Mouse (Mus musculus): ENCODE results near the gene Card10.

Card10 gene

GRCm38 (mm10) chr15:78801971-78802741 lies 686 bp downstream of the Card10 start:
- no peak for DNase-seq (ENCODE audit: low read depth, low spot score)

DNA sequence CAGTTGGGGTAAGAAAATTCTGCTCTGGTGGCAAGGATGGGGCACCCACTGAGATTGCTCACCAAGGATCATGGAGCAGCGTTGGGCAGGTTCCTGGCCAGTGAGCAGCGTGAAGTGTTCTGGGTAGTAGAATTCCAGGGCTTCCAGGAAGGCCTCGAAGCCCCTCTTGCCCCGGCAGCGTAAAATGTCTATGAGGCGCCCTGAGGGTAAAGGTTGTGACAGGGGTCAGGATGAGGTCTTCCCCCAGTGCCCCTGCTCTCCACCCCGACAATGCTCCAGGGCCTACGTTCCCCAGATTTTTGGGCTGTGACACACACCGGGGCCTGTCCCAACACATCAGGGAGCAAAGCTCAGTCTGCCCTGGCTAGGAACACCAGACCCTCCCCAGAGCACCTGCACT lies 1.3 kb downstream of the Card10 start:
- DNase-seq (ENCODE audit: low read depth, low spot score), result no peak

DNA sequence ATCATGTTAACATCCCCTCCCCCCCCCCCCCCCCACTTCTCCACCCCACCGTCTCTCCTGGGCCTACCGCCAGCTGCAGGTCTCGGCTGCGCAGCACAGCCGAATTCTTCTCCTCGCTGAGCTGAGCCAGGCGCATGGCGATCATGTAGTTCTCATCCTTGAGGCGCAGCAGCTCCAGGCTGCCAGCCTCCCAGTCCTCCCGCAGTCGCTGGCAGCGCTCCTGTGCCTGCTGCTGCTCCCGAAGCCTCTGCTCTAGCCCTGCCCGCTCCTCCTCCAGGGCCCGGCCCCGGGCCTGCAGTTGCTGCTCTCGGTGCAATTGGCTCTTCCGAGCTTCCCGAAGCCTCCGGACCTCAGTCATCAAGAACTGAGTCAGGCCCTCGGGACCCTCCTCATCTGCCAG lies 3.8 kb downstream of the Card10 start:
- DNase-seq (ENCODE audit: low read depth, low spot score), result no peak

DNA sequence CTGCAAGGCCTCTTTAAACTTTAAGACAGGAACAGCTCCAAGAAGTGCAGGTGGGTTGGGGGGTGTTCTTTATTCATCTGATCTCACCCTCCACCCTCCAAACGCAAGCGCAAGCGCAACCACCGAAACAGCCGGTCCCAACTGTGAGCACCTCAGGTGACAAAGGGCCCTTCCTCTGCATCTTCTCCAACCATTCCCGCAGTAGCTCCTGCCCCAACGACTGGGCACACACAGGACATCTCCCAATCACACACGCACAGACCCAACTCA lies 5.8 kb downstream of the Card10 start:
- no peak for DNase-seq (ENCODE audit: low read depth, low spot score)

DNA sequence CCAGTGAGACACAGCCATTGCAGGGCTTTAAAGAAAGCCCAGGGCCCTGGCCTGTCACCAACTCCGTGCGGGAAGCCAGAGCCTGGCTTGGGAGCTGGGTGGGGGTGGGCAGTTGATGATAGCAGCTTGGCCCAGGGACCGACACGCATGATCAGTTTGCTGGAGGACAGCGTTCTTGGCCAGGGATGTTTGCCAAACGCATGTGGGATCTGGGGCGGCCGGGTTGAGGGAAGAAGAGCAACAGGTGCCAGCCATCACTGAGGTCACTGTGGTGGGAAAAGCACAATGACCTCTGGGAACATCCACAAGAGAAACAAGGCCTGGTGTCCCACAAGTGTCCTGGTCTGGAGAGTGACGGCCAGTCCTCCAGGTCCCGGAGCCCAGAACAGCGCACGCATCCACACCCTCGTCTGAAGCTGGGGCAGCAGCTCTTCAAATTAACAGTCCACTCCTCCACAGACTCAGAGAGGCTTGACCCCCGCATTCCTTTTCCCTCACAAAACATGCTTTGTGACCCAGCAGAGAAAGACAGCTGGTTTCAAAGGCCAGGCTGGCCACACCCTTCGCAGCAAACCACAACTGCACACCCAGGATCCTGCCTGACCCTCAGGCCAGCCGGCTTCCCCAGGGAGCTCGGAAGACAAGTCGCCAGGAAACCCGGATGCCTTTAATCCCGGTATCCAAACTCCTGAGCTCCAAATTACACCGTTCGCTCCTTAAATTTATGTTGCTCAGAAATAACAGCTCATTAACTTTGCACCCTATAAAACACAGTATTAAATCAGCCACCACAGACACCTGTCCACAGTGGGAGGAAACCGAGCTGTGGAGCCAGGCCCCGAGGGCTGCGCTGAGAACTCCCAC lies 6.4 kb downstream of the Card10 start:
- DNase-seq (ENCODE audit: low read depth, low spot score), result no peak

DNA sequence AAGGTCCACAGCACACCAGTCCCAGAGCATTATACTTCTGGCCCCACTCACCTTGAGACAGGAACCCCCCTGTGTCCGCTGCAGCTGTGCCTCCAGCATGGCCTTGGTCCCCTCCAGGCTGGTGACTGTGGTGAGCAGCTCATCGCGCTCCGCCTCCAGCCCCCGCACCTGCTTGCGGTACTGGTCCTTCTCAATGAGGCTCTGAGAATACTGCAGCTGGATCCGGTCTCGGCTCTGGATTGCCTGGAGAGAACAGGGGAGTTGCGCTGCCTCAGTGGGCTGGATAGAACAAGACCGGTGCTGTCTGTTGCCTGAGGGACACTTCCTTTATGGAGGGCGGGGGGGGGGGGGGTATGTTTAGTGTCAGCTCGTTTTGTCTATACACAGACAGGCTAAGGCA lies 11.9 kb downstream of the Card10 start:
- no peak for DNase-seq (ENCODE audit: low read depth, low spot score)

DNA sequence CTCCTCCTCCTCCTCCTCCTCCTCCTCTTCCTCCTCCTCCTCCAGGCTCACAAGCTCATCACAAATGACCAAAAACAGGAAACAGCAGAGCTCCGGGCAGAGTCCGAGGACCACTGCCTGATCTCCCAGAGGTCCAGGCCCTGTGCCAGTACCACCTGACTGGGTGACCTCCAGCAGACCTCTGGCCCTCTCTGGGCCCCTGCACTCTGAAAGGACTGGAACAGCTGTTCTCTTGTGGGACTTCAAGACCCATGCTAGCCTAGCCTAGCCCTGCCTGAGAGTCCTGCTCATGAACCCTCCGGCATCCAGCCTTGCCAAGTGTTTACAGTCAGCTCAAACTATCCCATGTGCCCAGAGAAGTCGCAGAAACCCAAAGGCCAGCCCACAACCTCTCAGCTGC lies 12.4 kb downstream of the Card10 start:
- no peak for DNase-seq (ENCODE audit: low read depth, low spot score)

DNA sequence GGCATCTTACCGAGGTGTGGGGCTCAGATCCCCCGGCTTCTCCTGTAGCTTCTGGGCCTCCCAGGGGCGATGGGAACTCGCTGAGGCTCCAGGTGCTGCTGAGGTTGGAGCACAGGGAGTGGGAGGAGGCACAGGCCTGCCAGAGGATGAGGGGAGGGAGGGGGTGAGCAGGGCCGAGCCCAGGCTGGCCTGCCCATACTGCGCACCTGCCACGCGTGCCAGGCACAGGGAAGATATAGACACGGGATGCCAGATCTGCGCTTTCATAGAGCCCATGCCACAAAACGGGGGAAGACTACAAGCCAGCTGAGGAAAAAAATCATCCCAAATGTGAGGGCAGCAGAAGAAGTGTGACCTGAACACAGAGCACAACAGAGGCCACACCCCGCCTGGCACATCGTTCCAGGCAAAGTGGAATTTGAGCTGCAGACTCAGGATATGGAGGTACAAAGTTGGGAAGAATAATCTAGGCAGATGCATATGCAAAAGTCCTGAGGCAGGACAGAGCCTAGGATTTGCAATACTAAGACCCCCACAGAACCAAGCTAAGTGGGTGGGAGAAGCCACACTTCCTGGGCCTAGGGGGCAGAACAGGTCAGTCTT lies 13.0 kb downstream of the Card10 start:
- no peak for DNase-seq (ENCODE audit: low read depth, low spot score)

DNA sequence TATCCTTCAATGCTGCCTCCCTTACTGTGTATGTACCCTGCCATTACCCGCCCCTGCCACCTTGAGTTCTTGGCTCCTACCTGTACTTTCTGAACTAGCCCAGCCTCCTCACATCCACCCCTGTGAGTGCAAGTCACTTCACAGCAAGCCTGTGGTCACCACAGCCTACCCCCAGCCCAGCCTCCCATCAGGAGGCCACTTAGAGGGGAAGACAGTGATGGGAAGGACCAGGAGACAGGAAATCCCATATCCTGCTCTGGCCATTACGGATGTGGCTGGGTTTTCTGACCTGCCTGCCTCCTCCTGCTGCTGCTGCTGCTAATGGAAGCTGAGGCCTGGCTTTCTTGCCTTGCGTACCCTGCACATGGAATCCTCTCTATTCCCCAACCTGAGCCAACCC lies 14.8 kb downstream of the Card10 start:
- DNase-seq (ENCODE audit: low read depth, low spot score), result no peak

GRCm38 (mm10) chr15:78787287-78787856 lies 15.5 kb downstream of the Card10 start:
- DNase-seq (ENCODE audit: low read depth, low spot score), result no peak

DNA sequence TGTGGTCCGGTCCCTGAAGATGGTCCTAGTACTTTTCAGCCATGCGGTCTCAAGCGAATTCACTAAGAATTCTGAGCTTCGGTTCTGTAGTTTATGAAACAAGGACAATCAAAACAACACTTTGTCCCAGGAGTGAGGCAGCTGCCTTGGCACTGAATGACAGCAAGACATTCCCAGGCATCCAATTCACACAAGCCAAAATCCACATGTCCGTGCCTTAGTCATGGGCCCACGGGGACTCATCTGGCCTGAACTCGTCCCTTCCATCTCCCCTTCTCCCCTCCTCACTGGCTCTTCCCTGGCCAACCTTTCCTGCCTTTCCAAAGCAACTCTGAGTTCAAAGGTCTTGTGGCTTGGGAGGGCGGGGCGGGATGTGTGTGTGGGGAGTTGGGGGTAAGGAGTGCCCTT lies 16.4 kb downstream of the Card10 start:
- no peak for DNase-seq (ENCODE audit: low read depth, low spot score)

- no peak for DNase-seq (ENCODE audit: low read depth, low spot score)
Observed at GRCm38 (mm10) chr15:78785961-78786360, 16.9 kb downstream of the Card10 start.

DNA sequence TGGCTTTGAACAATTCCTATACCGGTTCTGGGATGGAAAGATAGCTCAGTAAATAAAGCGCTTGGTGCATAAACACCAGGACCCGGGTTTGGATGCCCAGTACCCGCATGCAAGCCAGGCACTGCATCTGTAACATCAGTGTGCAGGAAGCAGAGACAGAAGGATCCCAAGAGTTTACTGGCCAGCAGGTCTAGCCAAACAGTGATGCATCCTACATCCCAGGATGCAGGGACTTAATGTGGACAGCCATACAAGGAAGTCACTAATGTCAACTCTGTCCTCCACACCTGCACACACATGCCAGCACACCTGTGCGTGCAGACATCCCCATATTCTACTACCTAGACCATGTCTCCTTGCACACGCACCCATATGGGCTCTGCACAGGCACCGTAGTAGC lies 17.6 kb downstream of the Card10 start:
- no peak for DNase-seq (ENCODE audit: low read depth, low spot score)

GRCm38 (mm10) chr15:78784520-78784919 lies 18.3 kb downstream of the Card10 start:
- DNase-seq (ENCODE audit: low read depth, low spot score), result no peak

DNA sequence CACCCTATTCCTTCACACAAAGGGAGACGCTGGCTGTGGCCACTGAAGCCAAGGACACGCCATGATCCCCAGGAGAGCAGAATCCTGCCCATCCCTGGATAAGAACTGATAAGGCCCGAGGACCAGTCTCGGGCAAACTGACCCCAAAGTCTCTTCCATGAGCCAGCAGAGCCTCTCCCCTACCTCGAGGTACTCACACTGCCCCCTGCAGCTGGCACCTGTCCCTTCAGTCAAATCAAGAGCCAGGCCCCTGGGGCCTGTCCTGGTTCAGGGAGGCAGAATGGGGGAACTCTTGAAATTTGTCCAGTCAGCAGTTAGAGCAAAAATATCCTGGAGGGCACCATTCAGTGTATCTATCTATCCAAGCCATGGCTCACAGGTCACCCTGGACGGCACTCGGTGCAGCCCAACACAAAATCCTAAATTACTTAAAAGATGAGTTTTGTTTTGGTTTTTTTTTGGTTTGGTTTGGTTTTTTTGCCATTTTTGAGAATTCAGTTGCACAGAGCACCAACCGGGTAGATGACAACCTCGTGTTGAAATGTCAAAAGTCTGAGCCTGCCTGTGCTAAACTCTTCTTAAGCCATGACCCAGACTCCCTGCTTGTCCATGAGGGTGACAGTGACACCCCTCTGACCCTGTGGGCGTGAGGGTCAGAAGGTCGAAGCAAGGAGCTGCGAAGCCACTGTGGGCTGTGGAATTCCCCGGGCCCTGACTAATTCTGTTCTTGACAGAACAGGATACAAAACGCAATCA lies 20.3 kb downstream of the Card10 start:
- DNase-seq (ENCODE audit: low read depth, low spot score), result no peak

- no peak for DNase-seq (ENCODE audit: low read depth, low spot score)
Observed at GRCm38 (mm10) chr15:78780908-78781307, 21.9 kb downstream of the Card10 start.

DNA sequence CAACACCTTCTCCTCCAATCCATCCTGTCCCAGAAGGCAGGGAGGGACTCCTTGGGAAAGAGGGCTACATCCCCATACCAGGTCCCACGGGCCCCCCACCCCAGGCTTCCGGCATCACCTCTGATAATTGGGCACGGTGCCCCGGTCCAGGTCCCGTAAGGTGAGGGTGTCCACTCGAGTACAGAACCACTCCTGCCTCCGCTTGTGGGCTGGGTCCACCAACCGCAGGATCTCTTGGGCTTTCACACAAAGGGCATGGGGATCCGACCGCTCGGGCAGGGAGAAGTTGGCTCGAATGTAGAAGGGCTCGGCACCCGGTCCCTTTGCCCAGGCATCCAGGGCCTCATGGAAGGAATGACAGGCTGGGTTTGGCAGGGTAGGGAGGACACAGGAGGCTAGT lies 22.5 kb downstream of the Card10 start:
- no peak for DNase-seq (ENCODE audit: low read depth, low spot score)

GRCm38 (mm10) chr15:78779690-78780089 lies 23.2 kb downstream of the Card10 start:
- DNase-seq (ENCODE audit: low read depth, low spot score), result no peak

DNA sequence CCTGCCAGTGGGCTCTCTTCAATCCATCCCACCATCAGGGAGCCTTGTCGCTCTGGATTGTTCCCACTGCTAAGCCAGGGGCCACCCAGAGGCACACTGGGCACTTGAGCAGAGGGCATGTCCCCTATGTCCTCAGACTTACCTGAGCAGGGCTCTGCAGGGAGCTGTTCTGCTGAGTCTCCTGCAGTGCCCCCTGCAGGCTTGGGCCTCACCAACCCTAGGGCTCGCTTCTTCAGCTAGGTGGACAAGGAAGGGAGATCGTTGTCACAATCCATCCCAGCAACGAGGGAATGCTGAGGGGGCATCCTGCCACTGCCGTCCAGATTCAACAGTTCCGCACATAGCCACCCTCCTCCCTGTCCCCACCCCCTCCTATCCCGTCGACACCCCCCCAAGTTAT lies 23.6 kb downstream of the Card10 start:
- DNase-seq (ENCODE audit: low read depth, low spot score), result no peak

DNA sequence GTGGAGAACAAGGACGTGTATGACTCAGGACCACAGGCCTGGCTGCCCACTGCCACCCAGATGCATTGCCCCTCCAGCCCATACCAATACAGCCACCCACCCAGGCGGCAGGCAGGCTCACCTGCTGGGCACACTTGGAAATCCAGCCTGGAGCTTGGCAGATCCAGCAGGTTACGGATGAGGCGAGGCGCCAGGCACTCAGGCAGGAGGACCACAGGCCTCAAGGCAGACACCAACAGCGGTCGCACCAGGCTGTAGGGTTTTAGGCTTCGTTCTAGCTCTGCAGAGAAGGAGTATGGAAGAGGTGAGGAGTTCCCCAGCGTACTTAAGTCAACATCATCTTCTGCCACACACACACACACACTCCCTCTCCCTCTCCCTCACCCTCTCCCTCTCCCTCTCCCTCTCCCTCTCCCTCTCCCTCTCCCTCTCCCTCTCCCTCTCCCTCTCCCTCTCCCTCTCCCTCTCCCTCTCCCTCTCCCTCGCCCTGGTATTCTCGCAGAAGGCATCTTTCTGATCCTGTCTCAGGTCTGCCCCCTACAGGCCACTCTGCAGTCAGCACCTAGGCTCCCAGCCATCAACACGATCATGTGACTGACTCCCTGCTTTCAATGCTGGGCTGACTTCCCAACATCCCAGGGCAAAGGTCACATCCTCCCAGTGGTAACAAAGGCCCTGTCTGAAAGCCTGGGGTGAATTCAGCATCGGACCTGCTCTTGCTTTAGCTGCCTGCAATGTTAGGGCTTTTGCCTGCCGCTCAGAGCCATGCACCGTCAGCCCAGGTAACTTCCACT lies 24.6 kb downstream of the Card10 start:
- peak; percentile 39 for DNase-seq (ENCODE audit: low read depth, low spot score)

DNA sequence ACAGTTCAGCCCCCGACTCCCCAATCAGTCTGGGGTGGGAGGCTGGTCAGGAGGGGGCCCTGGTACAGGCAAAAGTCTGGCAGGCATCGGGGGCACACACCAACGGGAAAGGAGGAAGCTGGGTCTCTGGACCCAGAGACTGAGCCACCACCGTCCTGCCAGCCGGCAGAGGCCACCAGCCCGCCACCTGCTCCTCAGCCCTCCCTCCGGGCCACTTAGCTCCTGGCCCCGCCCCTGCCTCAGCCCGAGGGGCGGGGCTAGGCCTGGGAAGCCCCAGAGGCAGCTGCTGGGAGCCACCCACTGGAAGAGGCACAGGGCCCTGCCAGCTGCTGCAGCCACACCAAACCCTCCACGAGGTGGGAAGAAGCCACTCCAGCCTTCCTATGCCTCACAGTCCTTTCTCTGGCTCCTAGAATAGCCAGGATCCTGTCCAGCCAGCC lies 29.5 kb downstream of the Card10 start, which contains the start of gene Mfng:
Gene Mfng (minus strand): TSS at position 186 of the 440 bp plus-strand sequence.
- DNase-seq (ENCODE audit: low read depth, low spot score), result no peak
